Mouse (Mus musculus): ENCODE measurements around the gene Gng4.
A peak's percentile ranks its signal among the peaks of the same experiment; 100 is the strongest.

Gene Gng4

GRCm38 (mm10) chr13:13818696-13819095, 34.8 kb downstream of the Gng4 start:
- no peak for DNase-seq (ENCODE audit: low read depth, low spot score)

- DNase-seq (ENCODE audit: low read depth, low spot score), result no peak
These were observed 36.6 kb downstream of the Gng4 start for GRCm38 (mm10) chr13:13820234-13821123.

- DNase-seq (ENCODE audit: low read depth, low spot score), result no peak
These were observed 41.1 kb downstream of the Gng4 start for GRCm38 (mm10) chr13:13824946-13825345.

GRCm38 (mm10) chr13:13826533-13826932, 42.7 kb downstream of the Gng4 start:
- no peak for DNase-seq (ENCODE audit: low read depth, low spot score)

- DNase-seq (ENCODE audit: low read depth, low spot score), result no peak
These were observed 44.3 kb downstream of the Gng4 start for GRCm38 (mm10) chr13:13828125-13828524.

GRCm38 (mm10) chr13:13830469-13831074, 46.7 kb downstream of the Gng4 start:
- no peak for DNase-seq (ENCODE audit: low read depth, low spot score)

- peak; percentile 28 for DNase-seq (ENCODE audit: low read depth, low spot score)
These were observed 51.3 kb downstream of the Gng4 start for GRCm38 (mm10) chr13:13835180-13835579.

- DNase-seq (ENCODE audit: low read depth, low spot score), result no peak
These were observed 61.2 kb downstream of the Gng4 start for GRCm38 (mm10) chr13:13845021-13845420.

- DNase-seq (ENCODE audit: low read depth, low spot score), result no peak
These were observed 63.3 kb downstream of the Gng4 start for GRCm38 (mm10) chr13:13847075-13847599.

- DNase-seq (ENCODE audit: low read depth, low spot score), result no peak
These were observed 73.3 kb downstream of the Gng4 start for GRCm38 (mm10) chr13:13857190-13857589.

- no peak for DNase-seq (ENCODE audit: low read depth, low spot score)
These were observed 78.5 kb downstream of the Gng4 start for GRCm38 (mm10) chr13:13862346-13862745.

- DNase-seq (ENCODE audit: low read depth, low spot score), result no peak
These were observed 79.1 kb downstream of the Gng4 start for GRCm38 (mm10) chr13:13862941-13863340.

- DNase-seq (ENCODE audit: low read depth, low spot score), result no peak
These were observed 82.5 kb downstream of the Gng4 start for GRCm38 (mm10) chr13:13866339-13866738.

- DNase-seq (ENCODE audit: low read depth, low spot score), result no peak
These were observed 83.4 kb downstream of the Gng4 start for GRCm38 (mm10) chr13:13867078-13867759.

- no peak for DNase-seq (ENCODE audit: low read depth, low spot score)
These were observed 84.1 kb downstream of the Gng4 start for GRCm38 (mm10) chr13:13867922-13868321.
